Mouse (Mus musculus) intestine, embryonic 14.5 days (tissue): ENCODE measurements around the gene Tbl1xr1. TPM values are rescaled to one million over a fixed set of nuclear protein-coding genes. Genes with fewer than 3 reads are reported as not detected.
A peak's percentile ranks its signal among the peaks of the same experiment; 100 is the strongest.

Source experiments
- ATAC-seq: fragments of 200-750 bp; cut with Nextera tagmentation; replicated peaks from 2 replicates; pipeline ENCODE4 v1.8.0; 2017; ENCODE audit warnings: low read depth, moderate number of reproducible peaks, moderate TSS enrichment, moderate library complexity; ENCODE audit not compliant: low FRiP score, low TSS enrichment
- DNase-seq: peaks from one replicate; pipeline ENCODE4 v3.0.0-alpha.2; 2018; ENCODE audit warnings: low spot score
- H3K27ac ChIP-seq: fragments of 300-500 bp; sonication (generic); 2 replicates; pipeline ENCODE4 v1.5.1; 2014; ENCODE audit warnings: low read depth, mild to moderate bottlenecking, control low read depth
- H3K27me3 ChIP-seq: fragments of 300-500 bp; sonication (generic); replicated peaks from 2 replicates; pipeline ENCODE4 v1.6.1; 2014; ENCODE audit warnings: low read length, control low read depth; ENCODE audit not compliant: control insufficient read depth, insufficient read depth
- H3K36me3 ChIP-seq: fragments of 300-500 bp; sonication (generic); 2 replicates; pipeline ENCODE4 v1.6.1; 2014; ENCODE audit warnings: low read length, control low read depth; ENCODE audit not compliant: control insufficient read depth, insufficient read depth
- H3K4me1 ChIP-seq: fragments of 300-500 bp; sonication (generic); replicated peaks from 2 replicates; pipeline ENCODE4 v1.6.1; 2014; ENCODE audit warnings: low read length, control low read depth, mixed read lengths; ENCODE audit not compliant: control insufficient read depth, insufficient read depth
- H3K4me2 ChIP-seq: fragments of 300-500 bp; sonication (generic); 2 replicates; pipeline ENCODE4 v1.6.1; 2014; ENCODE audit warnings: low read length
- H3K4me3 ChIP-seq: fragments of 300-500 bp; sonication (generic); 2 replicates; pipeline ENCODE4 v1.5.1; 2014; ENCODE audit warnings: low read depth, low read length, control low read depth, mixed read lengths
- H3K9ac ChIP-seq: fragments of 300-500 bp; sonication (generic); 2 replicates; pipeline ENCODE4 v1.6.1; 2014; ENCODE audit warnings: mild to moderate bottlenecking, low read length
- H3K9me3 ChIP-seq: fragments of 300-500 bp; sonication (generic); 2 replicates; pipeline ENCODE4 v1.6.1; 2016; ENCODE audit warnings: low read length, control low read depth; ENCODE audit not compliant: control insufficient read depth
- WGBS: fragments of 180-500 bp; shearing (Covaris S2); extraction: QIAGEN DNeasy Blood & Tissue Kit; methylation state at CpG from one replicate; pipeline ENCODE4 v1.1.7; 2014; 5-methylcytosine and 5-hydroxymethylcytosine counted together
- polyA plus RNA-seq: library from polyadenylated mRNA; unstranded; fragments of >200 nt; fragmentation: Nextera tagmentation; extraction: Ambion mirVana; gene quantifications from 2 replicates; pipeline ENCODE4 v1.2.1, GENCODE M21; 2014

Gene Tbl1xr1
- 22.3 and 23.9 TPM in 2 replicates for polyA plus RNA-seq

DNA sequence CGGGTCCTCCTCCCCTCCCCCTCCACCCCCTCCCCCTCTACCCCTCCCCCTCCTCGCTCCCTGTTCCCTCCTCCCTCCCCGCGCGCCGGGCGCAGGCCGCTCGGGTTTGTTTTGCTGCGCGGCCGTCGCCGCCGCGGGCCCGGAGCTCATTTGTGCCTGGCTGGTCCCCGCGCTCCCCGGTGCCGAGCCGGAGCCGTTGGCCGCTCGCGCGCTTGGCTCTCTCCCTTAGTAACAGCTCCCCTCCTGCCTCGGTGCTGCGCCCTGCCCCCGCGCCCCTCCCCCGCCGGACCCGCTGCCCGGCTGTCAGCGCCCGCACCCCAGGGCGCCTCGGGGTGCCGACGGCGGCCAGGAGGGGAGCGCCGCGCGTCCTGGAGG lies at the start of gene Tbl1xr1:
TSS of gene Tbl1xr1 (plus strand) at position 92 of the 375 bp plus-strand sequence.
- no peaks in the 10 kb centered on the region for H3K9me3 ChIP-seq
- WGBS, result 2% methylated on average over 31 of the region's 46 CpGs

DNA sequence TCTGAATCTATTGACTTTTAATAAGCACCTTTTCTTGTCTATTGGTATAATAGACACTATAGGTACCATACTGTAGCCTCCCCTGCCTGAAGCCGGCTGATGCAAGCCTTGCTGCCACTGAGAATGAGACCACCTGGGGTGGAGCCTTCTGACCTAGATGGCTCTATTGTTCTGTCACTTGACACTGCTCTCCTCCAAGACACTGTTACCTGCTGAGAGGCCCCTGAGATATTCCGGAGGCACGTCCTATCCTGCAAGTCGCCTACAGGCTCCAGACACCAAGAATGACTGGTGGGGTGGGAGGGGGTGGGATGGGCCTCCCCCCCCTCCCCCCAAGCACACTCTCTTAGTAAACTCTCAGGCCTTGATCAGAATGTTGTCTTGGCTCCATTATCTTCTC lies 38.4 kb upstream of the Tbl1xr1 start:
- no peak overlapping the region for H3K4me3 ChIP-seq
- 51% methylated on average over 4 of the region's 4 CpGs for WGBS
- no peaks in the 10 kb centered on the region for H3K9me3 ChIP-seq
- no peak overlapping the region for H3K4me2 ChIP-seq
- no peak overlapping the region for H3K27ac ChIP-seq
- ATAC-seq (no peak), DNase-seq (no peak)
- no peaks in the 10 kb centered on the region for H3K27me3 ChIP-seq
- no peaks in the 10 kb centered on the region for H3K4me1 ChIP-seq
- H3K9ac ChIP-seq, result no peak overlapping the region
- no peaks in the 10 kb centered on the region for H3K36me3 ChIP-seq

More for the DNA sequence above, at the start of gene Tbl1xr1:
- ATAC-seq (peak; percentile 93), DNase-seq (no peak)
- peak within 1 kb of the TSS; percentile 59 for H3K4me3 ChIP-seq
- peak within 1 kb of the TSS; percentile 76 for H3K4me2 ChIP-seq
- H3K9ac ChIP-seq, result peak within 1 kb of the TSS; percentile 80
- H3K27ac ChIP-seq, result peak within 1 kb of the TSS; percentile 99
- no peaks in the 10 kb centered on the region for H3K27me3 ChIP-seq
- peaks cover 23% of the 10 kb centered on the region for H3K4me1 ChIP-seq
- H3K36me3 ChIP-seq, result no peaks in the 10 kb centered on the region

GRCm38 (mm10) chr3:22039036-22039795 lies 37.2 kb upstream of the Tbl1xr1 start:
- Histone ChIP-seq H3K36me3 (no peaks in the 10 kb centered on the region), H3K4me1 (no peaks in the 10 kb centered on the region), H3K4me3 (no peak overlapping the region), H3K4me2 (no peak overlapping the region), H3K9me3 (0 out of 2 replicates have a peak, but pooled peaks cover 2% of the 10 kb centered on the region), H3K27ac (no peak overlapping the region), H3K27me3 (no peaks in the 10 kb centered on the region), H3K9ac (no peak overlapping the region)
- ATAC-seq, result no peak
- DNase-seq, result no peak
- whole genome bisulfite sequencing, result 88% methylated on average over 8 of the region's 8 CpGs

DNA sequence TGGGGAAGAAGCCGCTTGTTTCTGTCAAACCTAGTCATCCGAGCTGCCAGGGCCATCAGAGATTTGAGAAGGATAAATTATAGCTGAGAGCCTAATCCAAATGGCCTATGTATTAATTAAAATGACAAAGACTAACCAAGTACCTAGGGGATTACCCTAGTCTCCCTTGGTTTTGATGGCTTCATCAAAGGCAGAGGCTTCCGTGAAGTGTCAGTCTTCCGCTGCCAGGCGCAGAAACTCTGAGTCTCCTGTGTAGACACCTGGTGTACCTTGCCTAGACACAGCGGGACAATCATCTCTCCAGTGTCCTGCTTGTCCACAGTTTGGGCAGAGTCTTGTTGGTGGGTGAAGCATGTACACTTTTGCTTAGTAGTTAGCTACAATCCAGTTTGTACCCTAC lies 35.8 kb upstream of the Tbl1xr1 start:
- 0 out of 2 replicates have a peak, but pooled peaks cover 4% of the 10 kb centered on the region for H3K9me3 ChIP-seq
- no peak for ATAC-seq
- WGBS, result 87% methylated on average over 6 of the region's 6 CpGs

DNA sequence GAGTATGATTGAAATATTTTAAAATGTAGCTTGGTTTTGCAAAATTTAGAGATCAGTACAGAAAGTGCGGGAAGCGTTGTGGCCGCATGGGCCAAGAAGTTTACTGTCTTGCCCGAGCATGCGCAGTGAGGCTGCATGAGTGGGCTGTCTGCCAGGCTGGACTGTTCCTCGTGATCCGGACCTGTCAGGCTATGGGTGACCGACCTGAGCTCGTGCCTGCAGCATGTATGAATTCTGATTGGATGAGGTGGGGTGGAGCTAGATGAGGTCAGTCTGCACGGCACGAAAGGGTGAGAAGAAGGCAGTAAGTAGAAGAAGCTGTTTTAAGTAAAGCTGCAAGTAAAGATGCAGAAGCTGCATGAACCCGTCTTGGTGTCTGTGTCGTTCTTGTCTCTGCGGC lies 29.2 kb upstream of the Tbl1xr1 start:
- no peak overlapping the region for H3K4me3 ChIP-seq
- 0 out of 2 replicates have a peak, but pooled peaks cover 4% of the 10 kb centered on the region for H3K9me3 ChIP-seq
- no peaks in the 10 kb centered on the region for H3K4me1 ChIP-seq
- no peaks in the 10 kb centered on the region for H3K27me3 ChIP-seq
- ATAC-seq (no peak), DNase-seq (no peak)
- 90% methylated on average over 14 of the region's 14 CpGs for WGBS
- no peak overlapping the region for H3K9ac ChIP-seq
- no peak overlapping the region for H3K27ac ChIP-seq
- no peaks in the 10 kb centered on the region for H3K36me3 ChIP-seq
- no peak overlapping the region for H3K4me2 ChIP-seq

More for the DNA sequence above, 35.8 kb upstream of the Tbl1xr1 start:
- no peak overlapping the region for H3K9ac ChIP-seq
- DNase-seq, result no peak
- H3K27me3 ChIP-seq, result no peaks in the 10 kb centered on the region
- H3K4me2 ChIP-seq, result no peak overlapping the region
- H3K4me1 ChIP-seq, result no peaks in the 10 kb centered on the region
- H3K27ac ChIP-seq, result no peak overlapping the region
- H3K4me3 ChIP-seq, result no peak overlapping the region
- no peaks in the 10 kb centered on the region for H3K36me3 ChIP-seq

- Histone ChIP-seq H3K9ac (no peak overlapping the region), H3K27ac (no peak overlapping the region), H3K4me3 (no peak overlapping the region), H3K27me3 (no peaks in the 10 kb centered on the region), H3K4me1 (no peaks in the 10 kb centered on the region), H3K4me2 (no peak overlapping the region), H3K36me3 (no peaks in the 10 kb centered on the region), H3K9me3 (no peaks in the 10 kb centered on the region)
- no peak for ATAC-seq
- WGBS, result 77% methylated on average over 4 of the region's 4 CpGs
- no peak for DNase-seq
Measured at GRCm38 (mm10) chr3:22056664-22057328, 19.7 kb upstream of the Tbl1xr1 start.

GRCm38 (mm10) chr3:22058206-22058804 lies 18.1 kb upstream of the Tbl1xr1 start:
- Histone ChIP-seq H3K4me3 (no peak overlapping the region), H3K27ac (no peak overlapping the region), H3K27me3 (no peaks in the 10 kb centered on the region), H3K9me3 (no peaks in the 10 kb centered on the region), H3K36me3 (no peaks in the 10 kb centered on the region), H3K4me2 (no peak overlapping the region), H3K9ac (no peak overlapping the region), H3K4me1 (no peaks in the 10 kb centered on the region)
- 85% methylated on average over 7 of the region's 7 CpGs for WGBS
- DNase-seq (no peak), ATAC-seq (no peak)

DNA sequence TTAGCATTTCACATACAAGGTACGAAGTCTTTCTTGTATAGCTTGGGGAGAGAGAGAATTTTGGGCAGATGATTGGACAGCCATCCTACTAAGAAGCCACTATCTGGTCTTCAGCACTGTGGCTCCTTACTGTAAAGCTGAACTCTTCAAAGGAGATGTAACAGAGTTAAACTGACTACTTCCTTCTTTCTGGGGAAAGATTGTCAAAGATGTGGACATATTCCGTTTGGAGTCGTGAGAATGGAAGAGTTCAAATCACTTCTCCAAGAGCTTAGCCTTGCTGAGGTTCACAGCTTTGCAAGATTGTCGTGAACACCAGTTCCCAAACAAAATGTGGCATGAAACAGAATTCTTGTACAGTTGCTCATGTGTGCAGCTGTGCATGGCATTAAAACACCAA lies 15.3 kb upstream of the Tbl1xr1 start:
- Histone ChIP-seq H3K27ac (no peak overlapping the region), H3K4me1 (no peaks in the 10 kb centered on the region), H3K36me3 (no peaks in the 10 kb centered on the region), H3K4me3 (no peak overlapping the region), H3K27me3 (no peaks in the 10 kb centered on the region), H3K9ac (no peak overlapping the region), H3K9me3 (no peaks in the 10 kb centered on the region), H3K4me2 (no peak overlapping the region)
- DNase-seq, result no peak
- ATAC-seq, result no peak
- 91% methylated on average over 4 of the region's 4 CpGs for WGBS
